Mouse (Mus musculus) midbrain, postnatal 0 days (tissue): ENCODE measurements at regions not wholly inside any gene's neighbourhood (a gene's known extent, or its start where the extent isn't known, plus 50 kb on each side); places are given as distances from the start of the nearest gene placed in this dataset.

Source experiments
- ATAC-seq: fragments of 200-750 bp; cut with Nextera tagmentation; 2 replicates; pipeline ENCODE4 v1.8.0; 2017; ENCODE audit warnings: moderate number of reproducible peaks, mild to moderate bottlenecking, moderate TSS enrichment, moderate library complexity; ENCODE audit not compliant: low FRiP score
- DNase-seq: peaks from one replicate; pipeline ENCODE4 v3.0.0-alpha.2; 2015; ENCODE audit warnings: low spot score
- H3K27ac ChIP-seq: fragments of 300-500 bp; sonication (generic); 2 replicates; pipeline ENCODE4 v1.5.1; 2014; ENCODE audit warnings: low read depth, mild to moderate bottlenecking, low read length, mixed read lengths
- H3K27me3 ChIP-seq: fragments of 300-500 bp; sonication (generic); 2 replicates; pipeline ENCODE4 v1.6.1; 2014; ENCODE audit warnings: low read length, control low read depth, mixed read lengths; ENCODE audit not compliant: insufficient read depth
- H3K36me3 ChIP-seq: fragments of 300-500 bp; sonication (generic); 2 replicates; pipeline ENCODE4 v1.6.1; 2014; ENCODE audit warnings: low read length, control low read depth, mixed read lengths; ENCODE audit not compliant: insufficient read depth
- H3K4me1 ChIP-seq: fragments of 300-500 bp; sonication (generic); 2 replicates; pipeline ENCODE4 v1.6.1; 2014; ENCODE audit warnings: mild to moderate bottlenecking, control low read depth, antibody characterized with exemption, low read length, mixed read lengths; ENCODE audit not compliant: insufficient read depth
- H3K4me2 ChIP-seq: fragments of 300-500 bp; sonication (generic); 2 replicates; pipeline ENCODE4 v1.6.1; 2014; ENCODE audit warnings: low read depth, mild to moderate bottlenecking, low read length, mixed read lengths; ENCODE audit not compliant: poor library complexity, severe bottlenecking
- H3K4me3 ChIP-seq: fragments of 300-500 bp; sonication (generic); 2 replicates; pipeline ENCODE4 v1.5.1; 2014; ENCODE audit warnings: low read depth, mild to moderate bottlenecking, low read length, moderate library complexity
- H3K9ac ChIP-seq: fragments of 300-500 bp; sonication (generic); replicated peaks from 2 replicates; pipeline ENCODE4 v1.6.1; 2014; ENCODE audit warnings: mild to moderate bottlenecking, low read length, moderate library complexity, mixed read lengths; ENCODE audit not compliant: poor library complexity, severe bottlenecking
- H3K9me3 ChIP-seq: fragments of 300-500 bp; sonication (generic); 2 replicates; pipeline ENCODE4 v1.6.1; 2016; ENCODE audit warnings: low read length, control low read depth
- CTCF ChIP-seq: IDR thresholded peaks from 2 replicates; pipeline ENCODE4 v1.5.1; 2016; ENCODE audit warnings: antibody characterized with exemption, mild to moderate bottlenecking
- WGBS: fragments of 180-500 bp; shearing (Covaris S2); extraction: QIAGEN DNeasy Blood & Tissue Kit; methylation state at CpG from one replicate; pipeline ENCODE4 v1.1.7; 2014; 5-methylcytosine and 5-hydroxymethylcytosine counted together

DNA sequence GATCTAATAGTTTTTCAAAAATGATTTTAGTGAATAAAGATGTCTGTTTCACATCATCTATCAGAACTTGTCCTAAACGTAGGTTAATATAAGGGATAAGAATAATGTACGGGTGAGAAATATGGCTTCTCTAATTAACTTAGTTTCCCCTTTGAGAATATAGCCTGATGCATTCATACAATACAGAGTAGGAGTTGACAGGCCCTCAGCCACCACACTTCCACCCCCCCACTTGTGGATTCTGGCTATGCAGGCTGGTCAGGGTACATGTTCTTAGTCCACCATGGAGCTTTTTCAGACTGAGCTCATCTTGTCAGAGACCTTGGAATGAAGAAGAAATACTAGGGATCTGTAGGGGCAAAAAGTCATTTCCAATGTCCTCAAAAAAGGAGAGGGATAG is 80.1 kb downstream of the Anxa1 start:
- WGBS: 90% methylated on average over 2 of the region's 2 CpGs
- no peak for ATAC-seq

DNA sequence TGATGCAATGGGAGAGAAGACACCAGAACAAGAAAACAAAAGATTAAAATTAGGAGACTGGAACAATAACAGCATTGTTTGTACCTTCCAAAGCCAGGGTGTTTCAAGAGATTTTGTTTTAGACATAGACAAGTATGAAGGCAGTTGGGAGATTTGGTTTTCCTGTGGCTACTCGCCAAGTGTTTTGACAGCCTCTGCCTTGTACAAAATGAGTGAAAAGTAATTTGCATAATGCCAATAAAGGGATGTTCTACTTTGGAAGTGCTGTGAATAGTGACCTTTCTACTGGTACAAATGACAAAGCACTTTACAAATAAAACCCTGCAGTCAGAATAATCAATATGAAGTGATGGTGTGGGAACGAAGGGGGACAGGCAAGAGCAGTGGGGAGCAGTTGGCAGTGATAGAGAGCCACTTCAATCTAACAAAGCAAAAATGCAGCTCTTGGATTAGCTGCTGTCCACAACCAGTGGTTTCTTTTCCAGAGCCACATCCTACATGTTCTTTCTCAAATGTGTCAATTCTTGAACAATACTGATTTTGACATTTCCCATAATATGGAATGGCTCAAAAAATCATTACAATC is 90.6 kb downstream of the Anxa1 start:
- no peak for TF ChIP-seq CTCF
- Histone ChIP-seq H3K27me3 (no peaks in the 10 kb centered on the region), H3K36me3 (no peaks in the 10 kb centered on the region), H3K9me3 (no peaks in the 10 kb centered on the region), H3K27ac (no peak overlapping the region), H3K9ac (no peak overlapping the region), H3K4me2 (no peak overlapping the region), H3K4me3 (no peak overlapping the region), H3K4me1 (no peaks in the 10 kb centered on the region)
- ATAC-seq (no peak), DNase-seq (no peak)
- 28% methylated on average over 2 of the region's 2 CpGs for WGBS

More for the DNA sequence above, 80.1 kb downstream of the Anxa1 start:
- Histone ChIP-seq H3K9ac (no peak overlapping the region), H3K9me3 (no peaks in the 10 kb centered on the region), H3K4me2 (no peak overlapping the region), H3K27me3 (no peaks in the 10 kb centered on the region), H3K4me1 (no peaks in the 10 kb centered on the region), H3K27ac (no peak overlapping the region), H3K4me3 (no peak overlapping the region), H3K36me3 (no peaks in the 10 kb centered on the region)
- no peak for DNase-seq
- no peak for TF ChIP-seq CTCF

DNA sequence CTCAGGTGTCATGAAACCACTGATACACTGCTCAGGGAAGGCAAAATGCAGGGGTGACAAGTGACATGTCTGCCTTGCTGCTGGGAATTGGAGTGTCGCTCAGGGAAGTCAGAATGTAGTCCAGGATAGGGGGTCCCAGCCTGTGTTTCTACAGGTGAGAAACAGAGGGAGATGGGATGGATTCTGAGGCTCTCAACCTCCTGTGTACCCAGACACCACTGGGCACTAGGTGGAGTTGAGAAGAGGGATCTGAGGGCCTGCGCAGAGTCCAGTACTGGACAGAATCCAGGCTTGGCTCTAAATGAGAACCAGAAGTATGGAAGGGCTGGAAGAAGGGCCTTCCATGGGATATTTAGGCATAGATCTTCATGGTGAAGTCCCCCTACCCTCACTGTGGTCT is 92.3 kb downstream of the Anxa1 start:
- H3K27ac ChIP-seq: no peak overlapping the region
- no peak overlapping the region for H3K9ac ChIP-seq
- no peak for DNase-seq
- H3K4me2 ChIP-seq: no peak overlapping the region
- H3K4me1 ChIP-seq: no peaks in the 10 kb centered on the region
- TF ChIP-seq CTCF: no peak
- H3K9me3 ChIP-seq: no peaks in the 10 kb centered on the region
- H3K36me3 ChIP-seq: no peaks in the 10 kb centered on the region
- H3K27me3 ChIP-seq: no peaks in the 10 kb centered on the region
- WGBS: 91% methylated on average over 2 of the region's 2 CpGs
- H3K4me3 ChIP-seq: no peak overlapping the region
- no peak for ATAC-seq

DNA sequence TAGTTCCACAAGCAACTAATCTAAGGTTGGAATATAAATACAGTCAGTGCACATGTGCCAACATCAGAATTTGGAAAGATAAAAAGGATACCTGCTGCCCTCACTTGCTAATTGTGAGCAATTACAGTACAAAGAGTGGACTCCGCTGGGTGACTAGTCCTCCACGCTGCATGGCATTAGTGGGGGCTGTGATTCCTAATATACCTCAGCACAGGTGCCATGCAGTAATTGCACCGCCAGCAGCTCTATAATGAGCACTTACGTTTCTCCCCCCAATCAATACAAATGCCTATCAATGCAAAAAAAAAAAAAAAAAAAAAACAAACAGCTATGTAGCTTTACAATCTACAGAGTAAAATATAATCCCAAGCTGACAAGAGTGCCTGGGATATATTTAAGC is 105.6 kb downstream of the Anxa1 start:
- ATAC-seq: no peak
- peak; percentile 2 for DNase-seq
- Histone ChIP-seq H3K27me3 (no peaks in the 10 kb centered on the region), H3K36me3 (no peaks in the 10 kb centered on the region), H3K4me3 (no peak overlapping the region), H3K9me3 (no peaks in the 10 kb centered on the region), H3K27ac (no peak overlapping the region), H3K4me2 (no peak overlapping the region), H3K9ac (no peak overlapping the region), H3K4me1 (no peaks in the 10 kb centered on the region)
- no peak for TF ChIP-seq CTCF
- 89% methylated on average over 4 of the region's 4 CpGs for WGBS

DNA sequence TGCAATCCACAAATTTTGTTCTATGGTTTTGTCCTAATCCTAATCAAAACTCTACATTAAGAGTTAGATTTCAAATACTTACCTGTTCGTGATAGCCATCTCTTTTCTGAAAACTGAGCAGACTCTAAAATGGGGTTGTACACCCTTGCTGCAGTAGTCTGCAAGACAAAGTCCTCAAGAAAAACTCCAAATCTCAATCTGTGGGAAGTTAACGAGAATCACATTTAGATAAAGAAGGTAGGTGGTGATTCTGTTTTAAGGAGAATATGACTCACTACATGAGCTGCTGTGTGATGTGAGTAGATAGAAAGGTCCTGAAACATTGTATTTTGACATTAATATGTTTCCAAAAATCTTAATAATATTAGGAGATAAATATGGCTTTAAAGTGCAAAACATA is 107.6 kb downstream of the Anxa1 start:
- Histone ChIP-seq H3K9me3 (no peaks in the 10 kb centered on the region), H3K4me3 (no peak overlapping the region), H3K36me3 (no peaks in the 10 kb centered on the region), H3K4me1 (no peaks in the 10 kb centered on the region), H3K9ac (no peak overlapping the region), H3K27me3 (no peaks in the 10 kb centered on the region), H3K4me2 (no peak overlapping the region), H3K27ac (no peak overlapping the region)
- WGBS: 80% methylated on average over 2 of the region's 2 CpGs
- ATAC-seq: no peak
- DNase-seq: no peak
- TF ChIP-seq CTCF: no peak

DNA sequence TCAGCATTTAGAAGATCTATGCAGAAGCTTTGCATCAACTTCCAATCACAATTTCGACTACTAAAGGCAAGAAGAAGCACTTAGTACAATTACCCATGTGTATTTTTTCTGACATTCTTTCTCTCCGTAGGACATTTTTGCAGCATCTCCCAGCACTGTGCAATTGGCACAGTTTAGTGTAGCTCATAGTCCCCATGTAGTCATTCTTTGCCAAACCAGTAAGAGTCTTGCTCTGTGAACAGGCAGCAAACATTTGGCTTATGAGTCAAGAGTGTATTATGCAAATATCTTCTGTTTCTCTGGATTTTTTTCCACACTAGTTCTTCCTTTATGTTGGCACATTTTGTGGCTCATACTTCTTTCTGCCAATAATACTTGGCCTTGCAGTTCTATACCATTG is 129.2 kb downstream of the Anxa1 start:
- no peak for TF ChIP-seq CTCF

More for the DNA sequence above, 129.2 kb downstream of the Anxa1 start:
- Histone ChIP-seq H3K9ac (no peak overlapping the region), H3K9me3 (no peaks in the 10 kb centered on the region), H3K4me2 (no peak overlapping the region), H3K27ac (no peak overlapping the region), H3K4me3 (no peak overlapping the region), H3K36me3 (no peaks in the 10 kb centered on the region), H3K4me1 (no peaks in the 10 kb centered on the region), H3K27me3 (no peaks in the 10 kb centered on the region)
- ATAC-seq: no peak
- peak; percentile 11 for DNase-seq
- WGBS: 78% methylated on average over 2 of the region's 2 CpGs
